Mouse (Mus musculus) erythroblast, adult 5-6 weeks (primary cell): Measurements from ENCODE around the gene D630023F18Rik. TPM values are rescaled to one million over a fixed set of nuclear protein-coding genes. Genes with fewer than 3 reads are reported as not detected.

Experiments
- ATAC-seq: replicated peaks from 2 replicates; pipeline ENCODE4 v1.8.0; 2016; ENCODE audit warnings: moderate number of reproducible peaks, mild to moderate bottlenecking, moderate TSS enrichment, inconsistent platforms; ENCODE audit not compliant: poor library complexity, low FRiP score, severe bottlenecking
- total RNA-seq, 2 experiments: library from RNA; stranded (forward) in 1 of 2; stranded (reverse) in 1 of 2; fragments of 150-400 nt in 1 of 2; fragments of 200-764, 138-1000 nt in 1 of 2; gene quantifications; 2 replicates each; pipeline versions ENCODE4 v1.2.3 to v1.2.4; 2015 to 2017; ENCODE audit warnings: low replicate concordance in 2 of 2

Gene D630023F18Rik
- 1.7 TPM in 1 of 2 replicates, not detected in the other for total RNA-seq (2015; ENCODE audit: low replicate concordance)
- total RNA-seq (2017; ENCODE audit: low replicate concordance), result not detected in 2 replicates

- ATAC-seq, result no peak
Observed at GRCm38 (mm10) chr1:65122574-65123372, at the start of gene D630023F18Rik. Gene D630023F18Rik (minus strand): TSS chr1:65123214.

GRCm38 (mm10) chr1:65171579-65171978 lies 48.6 kb upstream of the D630023F18Rik start:
- ATAC-seq, result no peak

- no peak for ATAC-seq
Observed at GRCm38 (mm10) chr1:65169947-65170346, 46.9 kb upstream of the D630023F18Rik start.

- no peak for ATAC-seq
Observed at GRCm38 (mm10) chr1:65169536-65169935, 46.5 kb upstream of the D630023F18Rik start.

- ATAC-seq, result no peak
Observed at GRCm38 (mm10) chr1:65167496-65167895, 44.5 kb upstream of the D630023F18Rik start.

- no peak for ATAC-seq
Observed at GRCm38 (mm10) chr1:65162210-65162609, 39.2 kb upstream of the D630023F18Rik start.

- ATAC-seq, result no peak
Observed at GRCm38 (mm10) chr1:65156111-65156510, 33.1 kb upstream of the D630023F18Rik start.

- ATAC-seq, result no peak
Observed at GRCm38 (mm10) chr1:65154814-65155213, 31.8 kb upstream of the D630023F18Rik start.

GRCm38 (mm10) chr1:65147971-65148370 lies 25.0 kb upstream of the D630023F18Rik start:
- no peak for ATAC-seq

- ATAC-seq, result no peak
Observed at GRCm38 (mm10) chr1:65147326-65147725, 24.3 kb upstream of the D630023F18Rik start.

- ATAC-seq, result no peak
Observed at GRCm38 (mm10) chr1:65146601-65147000, 23.6 kb upstream of the D630023F18Rik start.

GRCm38 (mm10) chr1:65144783-65145182 lies 21.8 kb upstream of the D630023F18Rik start:
- ATAC-seq, result no peak

GRCm38 (mm10) chr1:65137560-65137959 lies 14.5 kb upstream of the D630023F18Rik start:
- no peak for ATAC-seq

GRCm38 (mm10) chr1:65132833-65133232 lies 9.8 kb upstream of the D630023F18Rik start:
- no peak for ATAC-seq

GRCm38 (mm10) chr1:65131671-65132070 lies 8.7 kb upstream of the D630023F18Rik start:
- no peak for ATAC-seq

GRCm38 (mm10) chr1:65130226-65130625 lies 7.2 kb upstream of the D630023F18Rik start:
- no peak for ATAC-seq

GRCm38 (mm10) chr1:65129634-65130180 lies 6.7 kb upstream of the D630023F18Rik start:
- no peak for ATAC-seq

GRCm38 (mm10) chr1:65119438-65119837 lies 3.6 kb downstream of the D630023F18Rik start, which contains the start of gene Gm28845:
Gene Gm28845 (minus strand): TSS chr1:65119558.
- no peak for ATAC-seq

- ATAC-seq, result no peak
Observed at GRCm38 (mm10) chr1:65118150-65118913, 4.7 kb downstream of the D630023F18Rik start.

GRCm38 (mm10) chr1:65113536-65114172 lies 9.4 kb downstream of the D630023F18Rik start:
- ATAC-seq, result no peak
